Mouse (Mus musculus) central nervous system, embryonic 18 days (tissue): Measurements from ENCODE around the gene Hsp90aa1. TPM values are rescaled to one million over a fixed set of nuclear protein-coding genes. Genes with fewer than 3 reads are reported as not detected.

ENCODE experiments used
- polyA plus RNA-seq: library from polyadenylated mRNA; depleted of rRNA; stranded (reverse); fragments of >200 nt; gene quantifications from 2 replicates; pipeline ENCODE4 v1.2.3, GENCODE M21; 2012; rRNA removed

Hsp90aa1 gene
- polyA plus RNA-seq = 465 and 502 TPM in 2 replicates

GRCm38 (mm10) chr12:110702556-110702955 is at the start of gene Hsp90aa1:
Gene Hsp90aa1 (minus strand): TSS chr12:110702728.

GRCm38 (mm10) chr12:110737170-110738157 is 34.9 kb upstream of the Hsp90aa1 start, which contains the start of gene Wdr20:
Gene Wdr20 (plus strand): TSS chr12:110737944.

GRCm38 (mm10) chr12:110682561-110683299 is 19.8 kb downstream of the Hsp90aa1 start, which contains the start of gene 1700001K19Rik:
Gene 1700001K19Rik (minus strand): TSS chr12:110682619.

Other genes with a start within 250 kb of the Hsp90aa1 start
- gene Dync1h1, start 101.3 kb downstream of the Hsp90aa1 start, polyA plus RNA-seq = 301 and 309 TPM in 2 replicates
- gene 1700001K19Rik, start 20.1 kb downstream of the Hsp90aa1 start, polyA plus RNA-seq = not detected in 2 replicates
- 27.8 and 28.9 TPM in 2 replicates for gene Wdr20, start 35.2 kb upstream of the Hsp90aa1 start, polyA plus RNA-seq
- 16.1 and 16.2 TPM in 2 replicates for gene Mok, start 138.2 kb upstream of the Hsp90aa1 start, polyA plus RNA-seq
- gene Zfp839, start 147.5 kb upstream of the Hsp90aa1 start, polyA plus RNA-seq = 3.8 and 4.4 TPM in 2 replicates
- gene Cinp, start 186.4 kb upstream of the Hsp90aa1 start, polyA plus RNA-seq = 101 and 102 TPM in 2 replicates
- 18.0 and 19.4 TPM in 2 replicates for gene Tecpr2, start 186.5 kb upstream of the Hsp90aa1 start, polyA plus RNA-seq